Mouse (Mus musculus): ENCODE measurements at regions not wholly inside any gene's neighbourhood (a gene's known extent, or its start where the extent isn't known, plus 50 kb on each side); places are given as distances from the start of the nearest gene placed in this dataset.

GRCm38 (mm10) chr3:143722571-143722970, 482.4 kb downstream of the Lmo4 start:
- Histone ChIP-seq H3K4me1 (ENCODE audit: control insufficient read depth, insufficient read depth, low read length) (no peaks in the 10 kb centered on the region), H3K9ac (ENCODE audit: low read length) (no peak overlapping the region), H3K9me3 (replicated peaks; ENCODE audit: control insufficient read depth, low read length) (no peaks in the 10 kb centered on the region), H3K27ac (ENCODE audit: low read length) (no peak overlapping the region), H3K27me3 (ENCODE audit: control insufficient read depth, insufficient read depth, low read length) (no peaks in the 10 kb centered on the region), H3K4me3 (ENCODE audit: low read length) (no peak overlapping the region), H3K4me2 (ENCODE audit: low read depth, low read length) (no peak overlapping the region), H3K36me3 (ENCODE audit: control insufficient read depth, insufficient read depth) (no peaks in the 10 kb centered on the region)
- 53% methylated on average over 2 of the region's 2 CpGs for WGBS
- ATAC-seq (replicated peaks; ENCODE audit: extremely low read depth, insufficient read depth, low FRiP score), result no peak

- no peak for ATAC-seq (replicated peaks; ENCODE audit: extremely low read depth, insufficient read depth, low FRiP score)
- Histone ChIP-seq H3K36me3 (ENCODE audit: control insufficient read depth, insufficient read depth) (no peaks in the 10 kb centered on the region), H3K4me2 (ENCODE audit: low read depth, low read length) (no peak overlapping the region), H3K4me3 (ENCODE audit: low read length) (no peak overlapping the region), H3K27me3 (ENCODE audit: control insufficient read depth, insufficient read depth, low read length) (no peaks in the 10 kb centered on the region), H3K9me3 (replicated peaks; ENCODE audit: control insufficient read depth, low read length) (no peaks in the 10 kb centered on the region), H3K4me1 (ENCODE audit: control insufficient read depth, insufficient read depth, low read length) (no peaks in the 10 kb centered on the region), H3K9ac (ENCODE audit: low read length) (no peak overlapping the region), H3K27ac (ENCODE audit: low read length) (no peak overlapping the region)
- 80% methylated on average over 3 of the region's 3 CpGs for WGBS
Observed at GRCm38 (mm10) chr3:143722082-143722481, 482.9 kb downstream of the Lmo4 start.

- Histone ChIP-seq H3K4me1 (ENCODE audit: control insufficient read depth, insufficient read depth, low read length) (no peaks in the 10 kb centered on the region), H3K4me2 (ENCODE audit: low read depth, low read length) (no peak overlapping the region), H3K9me3 (replicated peaks; ENCODE audit: control insufficient read depth, low read length) (peaks cover 3% of the 10 kb centered on the region; the same call in 1 of the 2 replicates), H3K27me3 (ENCODE audit: control insufficient read depth, insufficient read depth, low read length) (no peaks in the 10 kb centered on the region), H3K9ac (ENCODE audit: low read length) (no peak overlapping the region), H3K27ac (ENCODE audit: low read length) (no peak overlapping the region), H3K4me3 (ENCODE audit: low read length) (no peak overlapping the region), H3K36me3 (ENCODE audit: control insufficient read depth, insufficient read depth) (no peaks in the 10 kb centered on the region)
- ATAC-seq (replicated peaks; ENCODE audit: extremely low read depth, insufficient read depth, low FRiP score), result no peak
- WGBS, result 60% methylated on average over 2 of the region's 2 CpGs
Observed at GRCm38 (mm10) chr3:143713183-143713582, 491.8 kb downstream of the Lmo4 start.

- ATAC-seq (replicated peaks; ENCODE audit: extremely low read depth, insufficient read depth, low FRiP score), result no peak
- Histone ChIP-seq H3K9me3 (replicated peaks; ENCODE audit: control insufficient read depth, low read length) (peaks cover 3% of the 10 kb centered on the region; the same call in 1 of the 2 replicates), H3K4me3 (ENCODE audit: low read length) (no peak overlapping the region), H3K27me3 (ENCODE audit: control insufficient read depth, insufficient read depth, low read length) (no peaks in the 10 kb centered on the region), H3K27ac (ENCODE audit: low read length) (no peak overlapping the region), H3K4me1 (ENCODE audit: control insufficient read depth, insufficient read depth, low read length) (no peaks in the 10 kb centered on the region), H3K36me3 (ENCODE audit: control insufficient read depth, insufficient read depth) (no peaks in the 10 kb centered on the region), H3K9ac (ENCODE audit: low read length) (no peak overlapping the region), H3K4me2 (ENCODE audit: low read depth, low read length) (no peak overlapping the region)
- 65% methylated on average over 16 of the region's 16 CpGs for WGBS
Observed at GRCm38 (mm10) chr3:143710805-143711469, 494.1 kb downstream of the Lmo4 start.

GRCm38 (mm10) chr3:143706679-143707078, 498.3 kb downstream of the Lmo4 start:
- 80% methylated on average over 1 of the region's 1 CpGs for WGBS

GRCm38 (mm10) chr3:143694817-143695216, 510.2 kb downstream of the Lmo4 start:
- no peak overlapping the region for H3K9ac ChIP-seq (ENCODE audit: low read length)
- no peaks in the 10 kb centered on the region for H3K9me3 ChIP-seq (replicated peaks; ENCODE audit: control insufficient read depth, low read length)
- no peak for ATAC-seq (replicated peaks; ENCODE audit: extremely low read depth, insufficient read depth, low FRiP score)
- WGBS, result 79% methylated on average over 3 of the region's 3 CpGs
- no peak overlapping the region for H3K4me3 ChIP-seq (ENCODE audit: low read length)
- no peaks in the 10 kb centered on the region for H3K36me3 ChIP-seq (ENCODE audit: control insufficient read depth, insufficient read depth)
- no peaks in the 10 kb centered on the region for H3K4me1 ChIP-seq (ENCODE audit: control insufficient read depth, insufficient read depth, low read length)
- no peak overlapping the region for H3K27ac ChIP-seq (ENCODE audit: low read length)
- H3K4me2 ChIP-seq (ENCODE audit: low read depth, low read length), result no peak overlapping the region
- H3K27me3 ChIP-seq (ENCODE audit: control insufficient read depth, insufficient read depth, low read length), result no peaks in the 10 kb centered on the region

More at GRCm38 (mm10) chr3:143706679-143707078, 498.3 kb downstream of the Lmo4 start:
- H3K27ac ChIP-seq (ENCODE audit: low read length), result no peak overlapping the region
- H3K4me1 ChIP-seq (ENCODE audit: control insufficient read depth, insufficient read depth, low read length), result no peaks in the 10 kb centered on the region
- H3K36me3 ChIP-seq (ENCODE audit: control insufficient read depth, insufficient read depth), result no peaks in the 10 kb centered on the region
- H3K9ac ChIP-seq (ENCODE audit: low read length), result no peak overlapping the region
- no peak overlapping the region for H3K4me3 ChIP-seq (ENCODE audit: low read length)
- ATAC-seq (replicated peaks; ENCODE audit: extremely low read depth, insufficient read depth, low FRiP score), result no peak
- no peaks in the 10 kb centered on the region for H3K9me3 ChIP-seq (replicated peaks; ENCODE audit: control insufficient read depth, low read length)
- H3K27me3 ChIP-seq (ENCODE audit: control insufficient read depth, insufficient read depth, low read length), result no peaks in the 10 kb centered on the region
- H3K4me2 ChIP-seq (ENCODE audit: low read depth, low read length), result no peak overlapping the region

GRCm38 (mm10) chr3:143685742-143686141, 519.3 kb downstream of the Lmo4 start:
- Histone ChIP-seq H3K27ac (ENCODE audit: low read length) (no peak overlapping the region), H3K9ac (ENCODE audit: low read length) (no peak overlapping the region), H3K27me3 (ENCODE audit: control insufficient read depth, insufficient read depth, low read length) (no peaks in the 10 kb centered on the region), H3K4me3 (ENCODE audit: low read length) (no peak overlapping the region), H3K36me3 (ENCODE audit: control insufficient read depth, insufficient read depth) (no peaks in the 10 kb centered on the region), H3K4me2 (ENCODE audit: low read depth, low read length) (no peak overlapping the region), H3K4me1 (ENCODE audit: control insufficient read depth, insufficient read depth, low read length) (no peaks in the 10 kb centered on the region), H3K9me3 (replicated peaks; ENCODE audit: control insufficient read depth, low read length) (no peaks in the 10 kb centered on the region)
- ATAC-seq (replicated peaks; ENCODE audit: extremely low read depth, insufficient read depth, low FRiP score), result no peak
- 80% methylated on average over 2 of the region's 2 CpGs for WGBS

GRCm38 (mm10) chr3:143678186-143678585, 526.8 kb downstream of the Lmo4 start:
- 88% methylated on average over 3 of the region's 3 CpGs for WGBS
- Histone ChIP-seq H3K27me3 (ENCODE audit: control insufficient read depth, insufficient read depth, low read length) (no peaks in the 10 kb centered on the region), H3K4me2 (ENCODE audit: low read depth, low read length) (no peak overlapping the region), H3K27ac (ENCODE audit: low read length) (no peak overlapping the region), H3K9ac (ENCODE audit: low read length) (no peak overlapping the region), H3K36me3 (ENCODE audit: control insufficient read depth, insufficient read depth) (no peaks in the 10 kb centered on the region), H3K4me3 (ENCODE audit: low read length) (no peak overlapping the region), H3K9me3 (replicated peaks; ENCODE audit: control insufficient read depth, low read length) (no peaks in the 10 kb centered on the region), H3K4me1 (ENCODE audit: control insufficient read depth, insufficient read depth, low read length) (no peaks in the 10 kb centered on the region)
- peak; percentile 73 for ATAC-seq (replicated peaks; ENCODE audit: extremely low read depth, insufficient read depth, low FRiP score)

GRCm38 (mm10) chr3:143674855-143675254, 530.2 kb downstream of the Lmo4 start:
- no peak overlapping the region for H3K9ac ChIP-seq (ENCODE audit: low read length)
- no peaks in the 10 kb centered on the region for H3K27me3 ChIP-seq (ENCODE audit: control insufficient read depth, insufficient read depth, low read length)
- H3K36me3 ChIP-seq (ENCODE audit: control insufficient read depth, insufficient read depth), result no peaks in the 10 kb centered on the region
- no peaks in the 10 kb centered on the region for H3K4me1 ChIP-seq (ENCODE audit: control insufficient read depth, insufficient read depth, low read length)
- WGBS, result 81% methylated on average over 3 of the region's 3 CpGs
- H3K9me3 ChIP-seq (replicated peaks; ENCODE audit: control insufficient read depth, low read length), result no peaks in the 10 kb centered on the region
- no peak overlapping the region for H3K4me3 ChIP-seq (ENCODE audit: low read length)
- no peak overlapping the region for H3K27ac ChIP-seq (ENCODE audit: low read length)
- no peak overlapping the region for H3K4me2 ChIP-seq (ENCODE audit: low read depth, low read length)
- ATAC-seq (replicated peaks; ENCODE audit: extremely low read depth, insufficient read depth, low FRiP score), result no peak
